Mouse (Mus musculus): ENCODE results near the gene Wbp1.

DNA sequence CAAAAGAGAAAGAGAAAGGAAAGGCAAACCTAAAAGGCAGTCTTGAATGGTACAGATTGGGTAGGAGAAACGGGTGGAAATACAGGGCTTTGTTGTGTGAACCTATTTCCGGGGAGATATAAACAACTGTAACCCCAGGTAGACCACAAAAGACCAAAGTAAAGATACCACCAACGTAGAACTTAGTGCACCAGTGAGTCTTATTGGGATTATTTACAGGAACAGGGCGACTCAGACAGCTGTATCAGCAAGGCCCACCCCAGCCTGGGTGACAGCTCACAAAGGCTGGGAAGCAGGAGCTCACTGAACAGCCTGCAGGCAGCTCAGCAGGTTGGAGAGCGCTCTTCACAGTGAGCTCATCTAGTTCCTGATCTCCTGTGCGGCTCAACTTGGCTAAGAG lies 25.4 kb downstream of the Wbp1 start:
- TF ChIP-seq CTCF (IDR thresholded peaks at IDR 0.05; ENCODE audit: low read depth) (no peak), EP300 (optimal IDR thresholded peaks at IDR 0.05) (no peak)
